Mouse (Mus musculus) layer of hippocampus, postnatal 25 days (tissue): ENCODE results near the gene Ercc8. TPM values are rescaled to one million over a fixed set of nuclear protein-coding genes. Genes with fewer than 3 reads are reported as not detected.

Experiments used
- DNase-seq, 2 experiments: peaks; one replicate each; pipeline ENCODE4 v3.0.0; 2022; ENCODE audit warnings: mixed read lengths in 2 of 2, low spot score in 1 of 2; ENCODE audit errors: extremely low spot score in 1 of 2
- total RNA-seq, 2 experiments: library from RNA; stranded (reverse); gene quantifications; 2 replicates each; pipeline ENCODE4 v1.2.3; 2021

Gene Ercc8
- total RNA-seq = 10 to 100 TPM; 16.9 to 18.4 TPM

DNA sequence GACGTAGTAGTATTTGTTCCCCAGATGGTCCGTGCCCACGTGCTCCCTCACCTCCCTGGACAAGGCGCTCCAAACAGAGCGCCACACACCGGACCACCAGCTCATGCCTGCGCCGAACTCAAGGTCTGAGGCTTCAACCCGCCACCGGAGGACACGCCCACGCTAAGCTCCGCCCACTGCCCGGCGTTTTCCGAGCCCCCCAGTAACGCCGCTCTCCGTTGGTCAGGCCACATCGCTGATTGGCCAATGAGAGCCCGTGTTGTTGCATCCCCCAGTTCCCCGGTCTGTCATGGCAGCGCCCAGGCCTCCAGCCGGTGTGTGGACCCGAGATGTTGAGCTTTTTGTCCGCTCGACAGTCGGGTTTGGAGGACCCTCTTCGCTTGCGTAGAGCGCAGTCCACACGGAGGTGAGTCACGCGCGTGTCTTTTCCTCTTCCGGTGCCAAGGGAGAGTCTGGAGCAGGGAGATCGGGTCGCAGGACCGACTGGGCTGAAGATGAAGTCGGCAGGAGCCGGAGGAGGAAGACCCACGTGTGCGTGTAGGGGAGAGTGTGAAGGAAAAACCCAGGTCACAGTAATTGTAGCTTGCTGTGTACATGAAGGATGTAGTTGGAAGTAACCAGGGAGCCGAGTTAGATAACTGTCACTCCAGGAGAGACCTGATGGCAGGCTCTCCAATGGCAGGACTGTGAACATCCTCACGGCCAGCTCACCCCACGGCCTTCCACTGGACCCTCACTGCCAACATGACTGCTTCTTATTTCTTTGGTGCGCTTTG lies at the start of gene Ercc8, which contains the start of gene Ndufaf2:
Ercc8 (plus strand) TSS at position 267 of the 776 bp plus-strand sequence.
Ndufaf2 (minus strand) TSS at position 159 of the 776 bp plus-strand sequence.
- peak; percentile 91 to 98 for DNase-seq

DNA sequence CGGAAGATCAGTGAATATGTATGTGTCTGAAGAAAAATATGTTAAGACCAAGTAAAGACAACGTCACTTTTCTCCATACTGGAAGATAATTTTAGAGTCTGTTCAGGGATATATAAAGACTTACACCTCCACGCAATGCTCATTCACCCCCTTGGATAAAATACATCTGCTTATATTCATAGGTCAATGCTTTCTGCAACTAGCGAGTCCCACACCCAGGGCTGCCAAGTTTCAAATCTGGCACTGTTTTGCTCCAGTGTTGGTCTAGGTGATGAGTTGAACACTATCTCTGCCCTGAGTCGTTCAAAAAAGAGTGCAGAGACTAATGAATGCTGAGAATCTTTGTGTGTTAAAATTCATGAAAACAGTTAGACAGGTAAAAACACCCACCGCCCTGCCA lies 47.6 kb upstream of the Ercc8 start:
- no peak for DNase-seq

DNA sequence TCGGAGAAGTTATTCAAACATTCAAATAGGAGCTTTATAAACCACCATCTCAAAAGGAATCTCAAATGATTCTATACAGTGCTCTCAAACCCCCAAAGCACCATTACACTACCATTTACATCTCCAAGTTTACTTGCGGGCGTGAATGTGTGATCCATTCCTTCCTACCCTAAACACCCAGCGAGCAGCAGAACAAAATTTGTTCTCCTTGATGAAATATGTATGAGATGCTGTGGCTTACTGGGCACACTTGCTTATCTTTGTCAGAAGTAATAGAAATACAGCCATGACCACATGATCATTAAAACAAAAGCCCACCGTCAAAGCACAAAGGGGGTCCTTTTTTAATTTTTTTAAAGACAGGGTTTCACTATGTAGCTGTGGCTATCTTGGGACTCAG lies 45.0 kb upstream of the Ercc8 start:
- DNase-seq = no peak

DNA sequence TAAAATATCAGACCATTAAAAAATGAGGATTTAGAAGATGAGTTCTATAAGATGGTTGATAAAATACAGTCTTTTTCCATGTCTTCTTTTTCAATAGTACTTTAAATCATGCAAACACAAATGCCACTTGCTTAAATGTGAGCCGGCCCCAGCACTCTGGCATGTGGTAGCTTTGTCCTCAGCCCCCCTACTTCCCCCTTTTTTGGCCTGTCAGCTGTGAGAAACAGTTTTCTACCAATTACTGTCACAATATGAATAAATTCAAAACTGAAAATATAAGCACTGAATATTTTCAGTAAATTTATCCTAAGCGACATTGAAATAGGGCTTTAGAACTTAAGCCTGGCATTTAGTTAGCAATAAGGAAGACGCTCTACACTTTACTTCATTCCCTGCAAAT lies 44.3 kb upstream of the Ercc8 start:
- no peak for DNase-seq

DNA sequence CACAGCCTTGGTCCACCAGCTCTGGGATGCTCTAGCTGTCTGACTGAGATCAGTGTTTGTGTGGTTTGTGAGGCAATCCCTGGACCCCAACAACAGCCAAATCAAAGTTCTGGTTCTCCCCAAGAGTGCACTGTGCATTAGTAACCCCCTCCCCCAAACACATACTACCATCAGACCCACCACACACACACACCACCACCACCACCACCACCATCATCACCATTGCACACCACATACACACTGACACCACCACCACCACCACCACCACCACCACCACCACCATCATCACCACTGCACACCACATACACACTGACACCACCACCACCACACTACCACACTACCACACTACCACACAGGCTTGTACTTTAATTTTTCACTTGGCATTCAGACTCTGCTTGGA lies 40.9 kb upstream of the Ercc8 start:
- DNase-seq = no peak

DNA sequence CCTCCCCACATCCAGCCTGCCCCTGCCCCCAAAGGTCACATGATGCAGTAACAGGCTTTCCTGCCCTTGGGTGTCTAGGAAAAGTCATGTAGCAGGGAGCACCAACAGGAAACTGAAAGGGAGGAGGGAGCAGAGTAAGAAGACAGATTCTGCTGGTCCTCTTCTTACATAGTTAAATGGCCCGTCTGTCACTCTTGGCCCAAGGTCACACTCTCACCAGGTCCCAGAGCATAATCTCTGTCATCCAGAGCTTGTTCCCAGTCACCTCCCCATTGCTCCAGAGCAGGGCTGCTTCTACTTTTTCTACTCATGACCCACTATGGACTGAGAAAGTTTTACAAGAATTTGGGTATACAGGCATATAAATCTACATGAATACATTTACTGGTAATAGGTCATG lies 40.3 kb upstream of the Ercc8 start:
- no peak for DNase-seq

DNA sequence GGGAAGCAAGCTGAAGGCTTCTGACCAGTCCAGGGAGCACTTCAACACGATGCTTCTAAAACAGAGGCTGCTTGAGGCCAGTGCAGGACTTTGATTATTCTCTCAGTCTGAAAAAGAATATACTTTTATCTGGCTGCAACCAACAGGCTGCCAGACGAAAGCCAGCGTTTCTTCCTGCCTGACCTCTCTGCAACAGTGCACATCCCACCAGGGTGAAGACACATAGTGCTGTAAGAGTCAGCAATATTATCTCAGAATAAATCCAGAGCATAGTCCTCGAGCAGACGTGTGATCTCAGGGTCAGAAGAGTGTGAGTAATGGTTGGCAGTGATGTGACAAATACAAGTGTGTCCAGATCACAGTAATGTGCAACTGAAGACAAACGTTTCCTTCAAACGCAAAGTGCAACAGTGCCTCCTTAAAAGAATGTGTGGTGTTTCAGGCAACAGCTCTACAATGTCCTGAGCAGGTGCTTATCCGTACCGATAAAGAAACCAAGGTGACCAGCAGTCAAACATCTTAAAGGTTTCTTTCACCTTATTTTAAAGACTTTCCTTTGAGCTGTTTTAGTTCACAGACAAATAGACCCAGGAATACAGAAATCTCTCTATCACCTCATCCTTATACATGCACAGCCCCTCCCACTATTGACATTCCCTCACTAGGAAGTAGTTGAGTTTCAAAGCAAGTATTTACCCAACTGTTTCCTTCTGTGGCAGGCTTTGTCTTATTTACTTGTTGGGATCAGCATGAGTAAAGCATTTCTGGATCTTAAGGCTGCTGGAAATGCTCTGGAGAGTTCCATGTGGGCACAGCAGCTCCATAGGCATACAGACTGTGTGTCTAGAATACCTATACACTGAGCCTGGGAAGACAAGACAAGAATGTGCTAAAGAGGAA lies 38.9 kb upstream of the Ercc8 start:
- DNase-seq = no peak

DNA sequence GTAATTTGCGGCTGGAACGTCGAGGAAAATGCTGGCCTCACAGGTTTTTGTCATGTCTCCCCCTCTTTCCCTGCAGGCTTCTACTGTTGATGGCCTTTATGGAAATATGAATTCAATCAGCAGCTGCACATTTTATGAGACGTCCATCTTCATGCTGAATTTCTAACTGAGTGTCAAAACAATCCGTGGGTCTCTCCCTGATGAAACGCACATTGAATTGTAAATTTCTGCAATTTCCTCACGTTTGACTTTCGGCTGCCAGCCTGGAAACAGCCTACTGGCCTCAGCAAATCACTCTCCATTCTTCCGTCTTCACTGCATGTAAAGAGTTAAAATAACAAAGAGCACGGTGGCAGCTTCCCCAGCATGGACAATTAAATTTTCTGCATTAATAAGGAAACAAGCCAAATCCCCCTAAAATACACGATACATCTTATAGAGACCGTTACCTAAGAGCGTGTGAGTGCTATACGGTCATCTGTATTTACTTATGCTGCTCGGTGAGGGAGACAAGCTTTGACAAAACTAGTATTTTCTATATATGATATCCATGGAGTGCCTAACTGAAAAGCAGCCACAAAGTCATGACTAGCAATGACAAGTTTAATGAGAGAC lies 35.3 kb upstream of the Ercc8 start:
- no peak for DNase-seq

DNA sequence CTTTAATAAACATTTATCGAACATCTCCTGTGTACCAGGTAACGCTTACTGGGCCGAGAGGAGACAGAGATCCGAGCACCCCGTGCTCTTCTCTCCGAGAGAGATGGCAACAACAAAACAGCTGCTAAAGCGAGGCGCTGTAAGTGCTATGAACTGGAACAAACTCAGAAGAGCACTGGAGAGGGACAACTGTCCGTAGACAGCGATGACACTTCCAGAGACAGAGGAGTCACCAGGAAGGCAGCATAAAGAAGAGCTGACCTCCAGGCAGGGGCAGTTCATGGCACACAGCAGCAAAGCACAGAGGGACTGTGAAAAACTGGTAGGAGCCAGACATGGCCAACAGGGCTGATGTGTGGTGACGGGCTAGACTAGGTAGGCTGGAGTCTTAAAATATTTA lies 34.4 kb upstream of the Ercc8 start:
- no peak for DNase-seq

DNA sequence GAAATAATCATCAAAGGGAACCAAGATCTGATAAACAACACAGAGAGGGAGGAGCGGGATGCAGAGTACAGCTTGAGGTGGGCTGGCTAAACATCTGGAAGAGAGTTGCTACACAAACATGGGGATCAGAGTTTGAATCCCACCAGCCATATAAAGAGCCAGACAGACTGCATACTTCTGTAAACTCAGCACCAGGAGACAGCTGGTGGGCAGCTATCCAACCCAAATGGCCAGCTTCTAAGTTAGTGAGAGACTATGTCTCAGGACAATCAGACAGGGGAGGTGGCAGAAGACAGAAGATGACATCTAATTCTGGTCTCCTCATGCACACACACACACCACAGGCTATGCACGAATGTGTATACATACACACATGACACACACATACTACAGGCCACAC lies 32.3 kb upstream of the Ercc8 start:
- DNase-seq = no peak

DNA sequence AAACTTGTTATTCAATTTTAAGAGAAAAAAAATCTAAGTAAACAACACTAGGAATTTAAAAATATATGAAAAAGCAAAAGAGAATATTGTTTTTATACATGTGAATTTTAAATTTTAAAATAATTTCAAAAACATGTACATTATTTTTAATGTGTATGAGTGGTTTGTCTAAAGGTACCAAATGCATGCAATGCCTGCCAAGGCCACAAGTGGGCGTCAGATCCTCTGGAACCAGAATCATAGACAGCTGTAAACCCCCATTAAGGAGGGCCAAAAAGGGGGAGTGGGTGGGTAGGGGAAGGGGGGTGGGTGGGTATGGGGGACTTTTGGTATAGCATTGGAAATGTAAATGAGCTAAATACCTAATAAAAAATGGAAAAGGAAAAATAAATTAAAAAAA lies 31.4 kb upstream of the Ercc8 start:
- peak in 1 of 2 experiments; percentile 40 for DNase-seq

DNA sequence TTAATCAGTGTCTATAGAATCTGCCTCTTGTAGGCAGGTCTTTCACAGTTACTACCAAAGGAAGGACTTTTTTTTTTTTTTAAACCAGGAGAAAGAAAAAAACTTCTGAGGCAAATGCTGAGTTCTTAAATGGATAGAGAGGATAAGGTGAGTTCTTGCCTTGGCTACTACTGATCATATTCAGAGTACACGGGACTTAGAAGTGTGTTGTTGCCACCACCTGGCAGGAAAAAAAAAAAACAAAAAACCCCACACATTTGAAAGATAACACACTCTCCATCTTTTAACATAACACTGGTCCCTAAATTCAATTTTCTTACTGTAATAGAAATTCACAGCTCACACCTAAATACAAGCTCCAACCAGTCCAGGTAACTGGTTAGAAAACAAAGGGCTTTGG lies 30.6 kb upstream of the Ercc8 start:
- DNase-seq = no peak

DNA sequence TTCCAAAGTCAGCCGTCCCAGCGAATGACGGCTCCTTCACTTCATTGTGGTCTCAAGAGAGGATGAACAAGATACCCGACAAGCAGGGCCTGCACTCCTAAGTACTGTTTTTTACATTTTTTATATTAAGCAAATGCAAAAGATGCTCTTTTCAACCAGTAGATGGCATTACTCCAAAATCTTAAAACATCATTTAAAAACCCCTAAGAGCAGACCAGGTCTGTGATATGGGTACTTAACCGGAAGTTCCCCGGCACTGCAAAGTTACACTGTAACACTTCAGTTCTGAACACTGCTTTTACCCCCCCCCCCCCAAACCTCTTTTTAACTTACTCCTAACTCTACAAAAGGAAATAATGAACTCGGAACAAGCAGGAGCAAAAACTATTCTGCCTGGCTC lies 29.5 kb upstream of the Ercc8 start:
- no peak for DNase-seq

DNA sequence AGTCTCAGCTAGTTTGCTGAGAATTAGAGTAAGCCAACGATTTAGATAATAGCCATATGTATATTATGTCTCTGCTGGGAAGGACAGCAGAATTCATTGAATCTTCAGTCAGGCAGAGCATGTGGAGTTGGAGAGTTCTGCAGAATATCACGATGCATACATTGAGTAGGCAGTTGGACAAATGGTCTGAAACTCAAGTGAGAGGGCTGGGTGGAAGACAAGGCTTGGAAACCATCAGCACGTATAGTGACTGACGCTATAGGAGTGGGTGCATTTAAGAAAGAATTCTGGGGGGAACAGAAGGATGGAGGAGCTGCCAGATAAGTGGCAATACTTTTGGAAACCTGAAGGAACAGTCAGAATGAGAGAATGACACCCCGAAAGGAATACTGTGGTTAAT lies 27.8 kb upstream of the Ercc8 start:
- no peak for DNase-seq

DNA sequence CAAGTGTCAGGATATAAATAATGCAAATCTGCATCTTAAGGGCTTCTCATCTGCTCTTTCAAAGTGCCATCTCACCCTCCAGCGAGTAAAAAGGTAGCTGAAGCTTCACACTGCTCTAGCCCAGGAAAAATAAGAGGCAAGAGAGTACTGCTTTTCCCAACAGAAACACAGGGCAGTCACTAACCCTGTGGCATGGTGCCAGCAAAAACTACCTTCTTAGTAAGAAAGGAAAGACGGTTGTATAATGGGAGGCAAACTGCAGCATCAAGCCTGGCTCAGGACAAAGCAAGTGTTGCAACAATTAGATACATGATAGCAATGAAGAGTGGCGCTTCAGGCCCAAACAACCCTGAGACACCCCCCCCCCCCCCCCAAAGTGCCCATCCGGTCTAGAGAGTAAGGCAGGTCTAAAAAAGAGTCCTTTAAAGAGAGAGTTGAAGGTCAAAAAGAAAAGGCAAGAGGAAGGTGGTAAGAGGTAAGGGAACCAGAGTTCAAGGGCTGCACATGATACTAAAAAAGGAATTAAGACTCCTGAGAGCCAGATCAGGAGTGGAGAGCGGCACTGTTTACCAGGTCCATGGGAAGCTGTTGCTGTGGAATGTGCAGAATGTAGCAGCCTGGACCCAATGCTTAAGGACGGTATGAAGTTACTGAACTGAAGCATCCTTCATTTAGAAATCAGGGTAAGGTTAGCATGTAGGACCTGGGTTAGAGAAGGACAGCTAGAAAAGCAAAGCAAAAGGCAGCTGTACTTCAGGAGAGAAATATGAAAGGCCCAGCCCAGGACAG lies 26.3 kb upstream of the Ercc8 start:
- DNase-seq = no peak

DNA sequence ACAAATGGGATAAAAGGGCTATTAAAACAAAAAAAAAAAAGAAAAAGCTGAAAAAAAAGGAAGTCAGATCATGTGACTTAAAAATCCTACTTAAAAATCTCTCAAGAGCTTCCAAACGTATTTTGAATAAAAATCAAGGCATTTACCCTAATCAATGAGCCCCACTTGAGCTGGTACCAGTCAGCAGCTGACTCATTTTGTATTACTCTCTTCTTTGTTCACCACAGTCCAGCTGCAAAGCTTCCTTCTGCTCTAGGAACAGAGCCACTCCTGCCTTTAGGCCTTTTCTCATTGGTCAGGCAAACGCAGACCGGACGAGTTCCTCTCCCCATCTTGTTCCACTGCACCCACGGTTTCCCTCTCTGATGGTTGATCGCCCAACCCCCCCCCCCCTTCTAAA lies 22.9 kb upstream of the Ercc8 start:
- DNase-seq = no peak

DNA sequence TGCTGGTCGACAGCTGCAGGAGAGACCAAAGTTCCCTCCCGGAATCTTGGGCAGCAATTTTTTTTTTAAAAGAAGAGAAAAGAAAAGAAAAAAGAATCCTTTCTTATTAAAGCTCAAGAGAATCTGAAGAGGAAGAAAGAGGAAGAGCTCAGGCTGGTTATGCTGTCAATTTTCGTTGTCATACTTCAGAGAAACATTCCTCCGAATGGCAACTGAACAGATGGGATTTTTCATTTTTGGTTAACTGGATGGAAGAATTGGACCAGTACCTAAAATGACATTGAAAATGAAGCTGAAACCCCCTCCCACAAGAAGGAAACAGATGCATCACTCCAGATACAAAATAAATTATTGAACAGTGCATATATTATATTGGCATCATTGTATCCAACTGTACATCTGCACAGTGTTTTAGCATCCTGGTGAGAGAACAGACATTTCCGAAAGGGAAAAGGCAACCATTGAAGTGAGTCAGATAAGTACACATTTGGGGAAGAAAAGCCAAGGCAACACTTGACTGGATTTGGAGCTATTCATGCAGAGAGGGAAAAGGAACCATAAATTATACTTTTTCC lies 20.0 kb upstream of the Ercc8 start:
- DNase-seq = no peak

DNA sequence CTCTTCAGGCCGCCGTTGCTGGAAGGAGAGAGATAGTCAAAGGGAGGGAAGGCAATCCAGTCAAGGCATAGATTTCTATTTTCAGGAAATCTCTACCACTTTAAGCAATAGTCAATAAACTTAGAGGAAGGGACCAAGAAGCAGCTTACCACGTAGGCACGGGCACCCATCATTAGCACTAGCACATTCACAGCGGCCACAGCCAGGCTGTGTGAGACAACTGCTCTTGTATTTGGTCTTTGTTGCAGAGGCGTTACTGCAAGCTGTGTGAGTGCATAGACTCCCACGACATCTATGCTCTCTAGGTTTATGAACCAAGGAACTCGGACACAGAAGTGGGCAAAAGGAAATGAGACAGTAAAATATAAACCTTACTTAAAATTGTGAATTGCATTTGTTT lies 14.4 kb upstream of the Ercc8 start:
- DNase-seq = no peak

DNA sequence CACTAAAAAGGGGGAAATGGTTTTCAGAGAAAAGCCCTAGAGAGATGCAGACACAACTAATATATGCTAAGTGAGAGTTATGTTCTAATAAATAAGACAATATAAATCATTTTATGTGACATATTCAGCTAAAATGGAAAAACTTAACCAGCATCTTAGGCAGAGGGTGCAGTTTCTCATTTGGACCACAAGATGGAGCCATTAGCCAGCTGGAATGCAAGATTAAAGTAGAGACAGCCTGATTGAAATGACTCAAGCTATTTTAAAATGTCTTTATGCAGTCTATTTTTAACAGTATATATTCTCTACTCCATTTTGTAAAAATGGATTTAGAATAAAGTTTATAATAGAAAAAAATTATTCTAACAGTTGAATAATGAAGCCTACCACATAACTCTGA lies 6.7 kb upstream of the Ercc8 start:
- no peak for DNase-seq
